Mouse (Mus musculus) forebrain, embryonic 16.5 days (tissue): Measurements from ENCODE around the gene Cxcl13. TPM values are rescaled to one million over a fixed set of nuclear protein-coding genes. Genes with fewer than 3 reads are reported as not detected.

Experiments used
- ATAC-seq: fragments of 200-750 bp; cut with Nextera tagmentation; 2 replicates; pipeline ENCODE4 v1.8.0; 2017; ENCODE audit warnings: mild to moderate bottlenecking, moderate library complexity
- H3K27ac ChIP-seq: fragments of 300-500 bp; sonication (generic); 2 replicates; pipeline ENCODE4 v1.5.1; 2014; ENCODE audit warnings: low read length, control low read depth
- H3K27me3 ChIP-seq: fragments of 300-500 bp; sonication (generic); replicated peaks from 2 replicates; pipeline ENCODE4 v1.6.1; 2014; ENCODE audit warnings: low read length; ENCODE audit not compliant: control insufficient read depth, insufficient read depth
- H3K36me3 ChIP-seq: fragments of 300-500 bp; sonication (generic); 2 replicates; pipeline ENCODE4 v1.6.1; 2014; ENCODE audit not compliant: control insufficient read depth, insufficient read depth
- H3K4me1 ChIP-seq: fragments of 300-500 bp; sonication (generic); replicated peaks from 2 replicates; pipeline ENCODE4 v1.6.1; 2014; ENCODE audit warnings: low read length; ENCODE audit not compliant: control insufficient read depth, insufficient read depth
- H3K4me2 ChIP-seq: fragments of 300-500 bp; sonication (generic); 2 replicates; pipeline ENCODE4 v1.6.1; 2014; ENCODE audit warnings: mild to moderate bottlenecking, low read length, control low read depth
- H3K4me3 ChIP-seq: fragments of 300-500 bp; sonication (generic); replicated peaks from 2 replicates; pipeline ENCODE4 v1.5.1; 2014; ENCODE audit warnings: mild to moderate bottlenecking, low read length, control low read depth
- H3K9ac ChIP-seq: fragments of 300-500 bp; sonication (generic); replicated peaks from 2 replicates; pipeline ENCODE4 v1.6.1; 2014; ENCODE audit warnings: low read depth, low read length, control low read depth
- H3K9me3 ChIP-seq: fragments of 300-500 bp; sonication (generic); 2 replicates; pipeline ENCODE4 v1.6.1; 2016; ENCODE audit warnings: low read length; ENCODE audit not compliant: control insufficient read depth
- WGBS: fragments of 180-500 bp; shearing (Covaris S2); extraction: QIAGEN DNeasy Blood & Tissue Kit; methylation state at CpG from one replicate; pipeline ENCODE4 v1.1.7; 2014; 5-methylcytosine and 5-hydroxymethylcytosine counted together
- polyA plus RNA-seq: library from polyadenylated mRNA; unstranded; fragments of >200 nt; fragmentation: Nextera tagmentation; extraction: Ambion mirVana; gene quantifications from 2 replicates; pipeline ENCODE4 v1.2.1, GENCODE M21; 2015

Gene Cxcl13
- polyA plus RNA-seq, result not detected in 2 replicates

- H3K9me3 ChIP-seq, result no peaks in the 10 kb centered on the region
- no peaks in the 10 kb centered on the region for H3K4me1 ChIP-seq
- no peak within 1 kb of the TSS for H3K4me3 ChIP-seq
- no peak within 1 kb of the TSS for H3K27ac ChIP-seq
- H3K27me3 ChIP-seq, result no peaks in the 10 kb centered on the region
- no peak within 1 kb of the TSS for H3K4me2 ChIP-seq
- H3K9ac ChIP-seq, result no peak within 1 kb of the TSS
- no peak for ATAC-seq
- H3K36me3 ChIP-seq, result no peaks in the 10 kb centered on the region
- WGBS, result 73% methylated on average over 5 of the region's 5 CpGs
Measured at GRCm38 (mm10) chr5:95956651-95957050, at the start of gene Cxcl13. Gene Cxcl13, plus strand, starts transcription at chr5:95956951.

GRCm38 (mm10) chr5:95911006-95911405 lies 45.7 kb upstream of the Cxcl13 start:
- Histone ChIP-seq H3K9me3 (no peaks in the 10 kb centered on the region), H3K4me2 (no peak overlapping the region), H3K36me3 (no peaks in the 10 kb centered on the region), H3K9ac (no peak overlapping the region), H3K27ac (no peak overlapping the region), H3K4me1 (no peaks in the 10 kb centered on the region), H3K27me3 (no peaks in the 10 kb centered on the region), H3K4me3 (no peak overlapping the region)
- 74% methylated on average over 1 of the region's 1 CpGs for WGBS
- ATAC-seq, result no peak

- no peaks in the 10 kb centered on the region for H3K36me3 ChIP-seq
- 84% methylated on average over 6 of the region's 6 CpGs for WGBS
- H3K9me3 ChIP-seq, result no peaks in the 10 kb centered on the region
- no peaks in the 10 kb centered on the region for H3K27me3 ChIP-seq
- no peak overlapping the region for H3K9ac ChIP-seq
- no peak overlapping the region for H3K4me2 ChIP-seq
- ATAC-seq, result no peak
- no peaks in the 10 kb centered on the region for H3K4me1 ChIP-seq
- H3K4me3 ChIP-seq, result no peak overlapping the region
- no peak overlapping the region for H3K27ac ChIP-seq
Measured at GRCm38 (mm10) chr5:95918491-95918890, 38.3 kb upstream of the Cxcl13 start.

- Histone ChIP-seq H3K9ac (no peak overlapping the region), H3K4me2 (no peak overlapping the region), H3K27ac (no peak overlapping the region), H3K27me3 (no peaks in the 10 kb centered on the region), H3K4me3 (no peak overlapping the region), H3K4me1 (no peaks in the 10 kb centered on the region), H3K9me3 (no peaks in the 10 kb centered on the region), H3K36me3 (no peaks in the 10 kb centered on the region)
- ATAC-seq, result peak; percentile 87
- 67% methylated on average over 6 of the region's 6 CpGs for WGBS
Measured at GRCm38 (mm10) chr5:95924023-95924422, 32.7 kb upstream of the Cxcl13 start.

- H3K27ac ChIP-seq, result no peak overlapping the region
- H3K4me2 ChIP-seq, result no peak overlapping the region
- H3K4me1 ChIP-seq, result no peaks in the 10 kb centered on the region
- H3K27me3 ChIP-seq, result no peaks in the 10 kb centered on the region
- H3K9ac ChIP-seq, result no peak overlapping the region
- WGBS, result 91% methylated on average over 10 of the region's 10 CpGs
- no peaks in the 10 kb centered on the region for H3K9me3 ChIP-seq
- ATAC-seq, result no peak
- no peaks in the 10 kb centered on the region for H3K36me3 ChIP-seq
- no peak overlapping the region for H3K4me3 ChIP-seq
Measured at GRCm38 (mm10) chr5:95925204-95925930, 31.4 kb upstream of the Cxcl13 start.

GRCm38 (mm10) chr5:95925931-95926263 lies 30.9 kb upstream of the Cxcl13 start:
- WGBS, result 96% methylated on average over 1 of the region's 1 CpGs
- ATAC-seq, result no peak
- H3K27ac ChIP-seq, result no peak overlapping the region
- H3K4me1 ChIP-seq, result no peaks in the 10 kb centered on the region
- H3K9me3 ChIP-seq, result no peaks in the 10 kb centered on the region
- no peaks in the 10 kb centered on the region for H3K36me3 ChIP-seq
- H3K27me3 ChIP-seq, result no peaks in the 10 kb centered on the region
- H3K9ac ChIP-seq, result no peak overlapping the region
- H3K4me3 ChIP-seq, result no peak overlapping the region
- no peak overlapping the region for H3K4me2 ChIP-seq

GRCm38 (mm10) chr5:95935035-95935434 lies 21.7 kb upstream of the Cxcl13 start:
- Histone ChIP-seq H3K27ac (no peak overlapping the region), H3K4me3 (no peak overlapping the region), H3K4me2 (no peak overlapping the region), H3K27me3 (no peaks in the 10 kb centered on the region), H3K9ac (no peak overlapping the region), H3K36me3 (no peaks in the 10 kb centered on the region), H3K9me3 (no peaks in the 10 kb centered on the region), H3K4me1 (no peaks in the 10 kb centered on the region)
- ATAC-seq, result no peak
- 74% methylated on average over 5 of the region's 5 CpGs for WGBS

- no peak overlapping the region for H3K27ac ChIP-seq
- H3K4me2 ChIP-seq, result no peak overlapping the region
- ATAC-seq, result no peak
- WGBS, result 90% methylated on average over 5 of the region's 5 CpGs
- H3K27me3 ChIP-seq, result no peaks in the 10 kb centered on the region
- H3K36me3 ChIP-seq, result no peaks in the 10 kb centered on the region
- no peak overlapping the region for H3K4me3 ChIP-seq
- H3K9me3 ChIP-seq, result no peaks in the 10 kb centered on the region
- H3K9ac ChIP-seq, result no peak overlapping the region
- no peaks in the 10 kb centered on the region for H3K4me1 ChIP-seq
Measured at GRCm38 (mm10) chr5:95936068-95936467, 20.7 kb upstream of the Cxcl13 start.

GRCm38 (mm10) chr5:95937129-95937528 lies 19.6 kb upstream of the Cxcl13 start:
- Histone ChIP-seq H3K36me3 (no peaks in the 10 kb centered on the region), H3K9me3 (no peaks in the 10 kb centered on the region), H3K4me3 (no peak overlapping the region), H3K4me2 (no peak overlapping the region), H3K27me3 (no peaks in the 10 kb centered on the region), H3K9ac (no peak overlapping the region), H3K4me1 (no peaks in the 10 kb centered on the region), H3K27ac (no peak overlapping the region)
- 77% methylated on average over 2 of the region's 2 CpGs for WGBS
- ATAC-seq, result no peak
